ENCODE assay signal across 23 mouse cellular contexts in genomic region chr1:172129780-172130179, GRCm38 (mm10).
"Had no signal": no experiment of that assay in that cellular context is flagged by ENCODE, and none has a peak within 500 bp of the region (broad histone marks: within the 10 kb centered on the region; RNA-seq: fewer than 3 reads in every experiment).

No protein-coding gene starts in this region.

- H3K9me3 ChIP-seq: limb, embryonic 10.5 days; limb, embryonic 12.5 days; limb, embryonic 13.5 days; limb, embryonic 15.5 days; liver, embryonic 12.5 days; liver, embryonic 13.5 days; liver, embryonic 15.5 days; lung, embryonic 15.5 days; megakaryocyte, embryonic 14.5 days; midbrain, embryonic 12.5 days; midbrain, embryonic 13.5 days; midbrain, embryonic 15.5 days had no signal

- ATAC-seq: liver, embryonic 12.5 days; liver, postnatal 0 days; lung, postnatal 0 days; midbrain, embryonic 13.5 days; midbrain, embryonic 15.5 days; midbrain, embryonic 16.5 days had no signal

- H3K4me3 ChIP-seq: left cerebral cortex, adult 2 months; limb, embryonic 10.5 days; limb, embryonic 12.5 days; limb, embryonic 13.5 days; limb, embryonic 15.5 days; liver, embryonic 12.5 days; liver, embryonic 13.5 days; liver, embryonic 15.5 days; lung, embryonic 15.5 days; megakaryocyte, embryonic 14.5 days; midbrain, embryonic 12.5 days; midbrain, embryonic 13.5 days; midbrain, embryonic 15.5 days; myocyte had no signal

- DNase-seq: liver, embryonic 13.5 days; liver, postnatal 0 days; lung, adult 18-20 months; lung, adult 2 months had no signal

- H3K27ac ChIP-seq: left cerebral cortex, adult 2 months; limb, embryonic 10.5 days; limb, embryonic 12.5 days; limb, embryonic 13.5 days; limb, embryonic 15.5 days; liver, embryonic 12.5 days; liver, embryonic 13.5 days; liver, embryonic 14.5 days; liver, embryonic 15.5 days; lung, embryonic 15.5 days; macrophage; midbrain, embryonic 12.5 days; midbrain, embryonic 13.5 days; midbrain, embryonic 15.5 days had no signal

- H3K9ac ChIP-seq: limb, embryonic 12.5 days; limb, embryonic 13.5 days; limb, embryonic 15.5 days; liver, embryonic 12.5 days; liver, embryonic 13.5 days; liver, embryonic 14.5 days; liver, embryonic 15.5 days; liver, postnatal 0 days; lung, embryonic 14.5 days; lung, embryonic 15.5 days; midbrain, embryonic 12.5 days; midbrain, embryonic 15.5 days had no signal

- H3K27me3 ChIP-seq: limb, embryonic 12.5 days; limb, embryonic 13.5 days; limb, embryonic 15.5 days; liver, embryonic 12.5 days; liver, embryonic 13.5 days; liver, embryonic 15.5 days; lung, embryonic 15.5 days; megakaryocyte, embryonic 14.5 days; midbrain, embryonic 12.5 days; midbrain, embryonic 13.5 days; midbrain, embryonic 15.5 days had no signal

- H3K4me2 ChIP-seq: limb, embryonic 12.5 days; limb, embryonic 13.5 days; limb, embryonic 15.5 days; liver, embryonic 11.5 days; liver, embryonic 12.5 days; liver, embryonic 13.5 days; liver, embryonic 15.5 days; lung, embryonic 14.5 days; lung, embryonic 15.5 days; midbrain, embryonic 12.5 days; midbrain, embryonic 13.5 days; midbrain, embryonic 15.5 days had no signal
